Mouse (Mus musculus): ENCODE results near the gene Vmn1r124.
"Not testable (repeated sequence)": the region's sequence is repeated elsewhere in the genome, so short reads cannot be mapped to it uniquely, and the experiment has no call there.

The Vmn1r124 gene

GRCm38 (mm10) chr7:21260517-21260916 lies at the start of gene Vmn1r124:
TSS of gene Vmn1r124 (minus strand) at chr7:21260617.
- not testable (repeated sequence) for DNase-seq (ENCODE audit: low spot score)

DNA sequence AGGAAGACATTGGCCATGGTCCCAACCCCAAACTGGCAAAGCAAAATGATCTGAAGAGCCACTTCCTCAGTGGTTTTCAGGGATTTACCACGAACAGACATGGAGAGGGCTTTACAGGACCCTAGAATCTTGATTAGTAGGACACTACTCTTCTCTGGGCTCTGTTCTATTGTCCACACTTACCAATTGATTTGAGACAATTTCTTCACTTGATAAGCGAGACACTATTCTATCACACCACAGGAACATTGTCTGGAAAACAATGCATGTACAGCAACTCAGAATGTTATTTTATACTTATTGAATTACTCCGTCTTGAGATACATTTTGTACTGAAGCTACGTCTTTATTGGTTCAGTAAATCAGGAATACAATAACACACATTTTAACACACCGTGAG lies 41.0 kb upstream of the Vmn1r124 start, which contains the start of gene Vmn1r126:
Gene Vmn1r126 (minus strand): TSS at position 101 of the 400 bp plus-strand sequence.
- not testable (repeated sequence) for DNase-seq (ENCODE audit: low spot score)

GRCm38 (mm10) chr7:21271879-21272278 lies 11.5 kb upstream of the Vmn1r124 start, which contains the start of gene Vmn1r125:
TSS of gene Vmn1r125 (plus strand) at chr7:21272179.
- not testable (repeated sequence) for DNase-seq (ENCODE audit: low spot score)
